Mouse (Mus musculus): ENCODE results near the gene Gpn3.

DNA sequence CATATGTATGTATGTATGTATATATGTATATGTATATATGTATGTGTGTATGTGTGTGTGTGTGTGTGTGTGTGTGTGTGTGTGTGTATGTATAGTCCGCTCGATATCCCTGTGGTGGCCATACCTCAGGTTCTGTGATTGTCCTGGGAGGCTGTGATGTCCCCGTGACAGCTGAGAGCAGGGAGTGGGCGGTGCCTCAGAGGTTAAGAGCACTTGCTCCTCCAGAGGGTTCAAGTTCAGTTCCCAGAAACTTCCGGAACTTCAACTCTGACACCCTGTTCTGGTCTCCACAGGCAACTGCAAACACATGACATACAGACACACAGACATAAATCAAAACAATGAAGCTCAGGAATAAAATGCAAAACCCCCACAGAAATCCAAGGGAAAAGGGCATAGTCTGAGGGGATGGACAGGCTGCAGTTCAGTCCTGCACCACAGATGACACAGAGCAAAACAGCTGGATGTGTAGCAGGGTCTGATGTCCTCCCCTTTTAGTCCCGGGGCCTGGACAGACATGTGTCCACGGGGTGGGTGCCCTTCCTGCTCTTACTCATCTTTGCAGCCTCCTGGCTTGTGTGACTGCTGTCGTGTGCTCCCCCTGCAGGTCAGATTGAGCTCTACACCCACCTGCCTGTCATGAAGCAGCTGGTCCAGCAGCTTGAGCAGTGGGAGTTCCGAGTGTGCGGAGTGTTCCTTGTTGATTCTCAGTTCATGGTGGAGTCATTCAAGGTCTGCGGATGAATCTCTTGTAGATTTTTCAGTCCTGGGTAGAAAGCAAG lies 7.9 kb downstream of the Gpn3 start:
- no peak for TF ChIP-seq CHD2 (IDR thresholded peaks at IDR 0.05; ENCODE audit: low read depth, low read length)
- TF ChIP-seq HCFC1 (IDR thresholded peaks at IDR 0.05; ENCODE audit: borderline replicate concordance, insufficient read depth, low read length), result no peak
- 0 out of 2 replicates have a peak, but pooled peaks have one; percentile 6 for TF ChIP-seq ZNF384 (IDR thresholded peaks at IDR 0.05; ENCODE audit: low read depth, low read length)

Data from ES-E14 (cell line).